Mouse (Mus musculus) ES-Bruce4 (cell line): Measurements from ENCODE around the gene Wnk2. TPM values are rescaled to one million over a fixed set of nuclear protein-coding genes. Genes with fewer than 3 reads are reported as not detected.

Experiments used
- H3K27ac ChIP-seq: 2 replicates; pipeline ENCODE4 v1.5.1; 2012; ENCODE audit warnings: low read length, inconsistent platforms; ENCODE audit not compliant: insufficient read depth
- H3K27me3 ChIP-seq: 2 replicates; pipeline ENCODE4 v1.6.1; 2012; ENCODE audit warnings: mild to moderate bottlenecking, low read length, inconsistent platforms; ENCODE audit not compliant: control insufficient read depth, poor library complexity, insufficient read depth, severe bottlenecking
- H3K36me3 ChIP-seq: 2 replicates; pipeline ENCODE4 v1.6.1; 2012; ENCODE audit warnings: inconsistent platforms, mild to moderate bottlenecking, low read length, moderate library complexity; ENCODE audit not compliant: control insufficient read depth, poor library complexity, insufficient read depth, severe bottlenecking
- H3K4me1 ChIP-seq: one replicate; pipeline ENCODE4 v1.8.1; 2011; ENCODE audit warnings: low read length; ENCODE audit not compliant: control insufficient read depth, insufficient read depth
- H3K4me3 ChIP-seq: 2 replicates; pipeline ENCODE4 v1.5.1; 2011; ENCODE audit warnings: low read depth, mild to moderate bottlenecking, low read length
- H3K9ac ChIP-seq: 2 replicates; pipeline ENCODE4 v1.6.1; 2012; ENCODE audit warnings: low read depth, mild to moderate bottlenecking, inconsistent platforms; ENCODE audit not compliant: poor library complexity, severe bottlenecking
- H3K9me3 ChIP-seq: replicated peaks from 2 replicates; pipeline ENCODE4 v1.6.1; 2012; ENCODE audit warnings: mild to moderate bottlenecking, low read length, inconsistent platforms; ENCODE audit not compliant: control insufficient read depth, poor library complexity, insufficient read depth, severe bottlenecking
- CTCF ChIP-seq: IDR thresholded peaks from one replicate; pipeline ENCODE4 v1.8.1; 2011; ENCODE audit warnings: low read depth, low read length
- EP300 ChIP-seq: IDR thresholded peaks from 2 replicates; pipeline ENCODE4 v1.6.1; 2011; ENCODE audit warnings: low read depth, low read length; ENCODE audit not compliant: insufficient read depth
- POLR2A ChIP-seq: IDR thresholded peaks from one replicate; pipeline ENCODE4 v1.8.1; 2011; ENCODE audit warnings: low read length; ENCODE audit not compliant: insufficient read depth
- polyA plus RNA-seq: library from polyadenylated mRNA; stranded (reverse); fragments of >200 nt; gene quantifications from 2 replicates; pipeline ENCODE4 v1.2.4, GENCODE M21; 2011; ENCODE audit warnings: low read depth; ENCODE audit not compliant: missing spikeins, insufficient read depth, insufficient read length

Gene Wnk2
- polyA plus RNA-seq, 1 experiment, result 7.9 TPM

GRCm38 (mm10) chr13:49192156-49192855 lies 44.5 kb upstream of the Wnk2 start:
- H3K9ac ChIP-seq, result no peak overlapping the region
- no peaks in the 10 kb centered on the region for H3K36me3 ChIP-seq
- H3K27ac ChIP-seq, result no peak overlapping the region
- no peak for TF ChIP-seq POLR2A
- no peak for TF ChIP-seq EP300
- no peak for TF ChIP-seq CTCF
- no peaks in the 10 kb centered on the region for H3K9me3 ChIP-seq
- peaks cover 2% of the 10 kb centered on the region for H3K4me1 ChIP-seq
- no peak overlapping the region for H3K4me3 ChIP-seq
- no peaks in the 10 kb centered on the region for H3K27me3 ChIP-seq

GRCm38 (mm10) chr13:49191673-49192035 lies 43.8 kb upstream of the Wnk2 start:
- Histone ChIP-seq H3K9me3 (no peaks in the 10 kb centered on the region), H3K9ac (no peak overlapping the region), H3K4me1 (peaks cover 2% of the 10 kb centered on the region), H3K4me3 (no peak overlapping the region), H3K27ac (no peak overlapping the region), H3K27me3 (no peaks in the 10 kb centered on the region), H3K36me3 (no peaks in the 10 kb centered on the region)
- TF ChIP-seq CTCF (no peak), EP300 (no peak), POLR2A (no peak)

- no peaks in the 10 kb centered on the region for H3K27me3 ChIP-seq
- H3K4me3 ChIP-seq, result no peak overlapping the region
- H3K9me3 ChIP-seq, result no peaks in the 10 kb centered on the region
- H3K4me1 ChIP-seq, result peaks cover 2% of the 10 kb centered on the region
- no peak for TF ChIP-seq CTCF
- no peak for TF ChIP-seq EP300
- no peak for TF ChIP-seq POLR2A
- H3K27ac ChIP-seq, result no peak overlapping the region
- H3K9ac ChIP-seq, result no peak overlapping the region
- H3K36me3 ChIP-seq, result no peaks in the 10 kb centered on the region
Measured at GRCm38 (mm10) chr13:49190876-49191672, 43.3 kb upstream of the Wnk2 start.

- no peak for TF ChIP-seq CTCF
- TF ChIP-seq POLR2A, result no peak
- no peak for TF ChIP-seq EP300
- Histone ChIP-seq H3K36me3 (no peaks in the 10 kb centered on the region), H3K4me3 (no peak overlapping the region), H3K4me1 (peaks cover 2% of the 10 kb centered on the region), H3K27ac (no peak overlapping the region), H3K27me3 (no peaks in the 10 kb centered on the region), H3K9me3 (no peaks in the 10 kb centered on the region), H3K9ac (no peak overlapping the region)
Measured at GRCm38 (mm10) chr13:49189970-49190870, 42.4 kb upstream of the Wnk2 start.

GRCm38 (mm10) chr13:49188966-49189360 lies 41.1 kb upstream of the Wnk2 start:
- TF ChIP-seq POLR2A (no peak), CTCF (no peak), EP300 (no peak)
- peaks cover 2% of the 10 kb centered on the region for H3K4me1 ChIP-seq
- no peak overlapping the region for H3K9ac ChIP-seq
- H3K36me3 ChIP-seq, result no peaks in the 10 kb centered on the region
- H3K4me3 ChIP-seq, result no peak overlapping the region
- no peak overlapping the region for H3K27ac ChIP-seq
- H3K9me3 ChIP-seq, result no peaks in the 10 kb centered on the region
- no peaks in the 10 kb centered on the region for H3K27me3 ChIP-seq
